Mouse (Mus musculus) hindbrain, embryonic 16.5 days (tissue): ENCODE measurements around the gene Sema4d. TPM values are rescaled to one million over a fixed set of nuclear protein-coding genes. Genes with fewer than 3 reads are reported as not detected.

Experiments
- ATAC-seq: fragments of 200-750 bp; cut with Nextera tagmentation; 2 replicates; pipeline ENCODE4 v1.8.0; 2017; ENCODE audit warnings: moderate TSS enrichment, moderate library complexity
- H3K27ac ChIP-seq: fragments of 300-500 bp; sonication (generic); 2 replicates; pipeline ENCODE4 v1.5.1; 2014; ENCODE audit warnings: low read depth, mild to moderate bottlenecking, control low read depth, low read length, moderate library complexity
- H3K27me3 ChIP-seq: fragments of 300-500 bp; sonication (generic); replicated peaks from 2 replicates; pipeline ENCODE4 v1.6.1; 2014; ENCODE audit warnings: low read length; ENCODE audit not compliant: control insufficient read depth, insufficient read depth
- H3K36me3 ChIP-seq: fragments of 300-500 bp; sonication (generic); 2 replicates; pipeline ENCODE4 v1.6.1; 2014; ENCODE audit warnings: mild to moderate bottlenecking, low read length, moderate library complexity, mixed read lengths; ENCODE audit not compliant: control insufficient read depth, insufficient read depth
- H3K4me1 ChIP-seq: fragments of 300-500 bp; sonication (generic); 2 replicates; pipeline ENCODE4 v1.6.1; 2014; ENCODE audit warnings: low read depth, low read length; ENCODE audit not compliant: control insufficient read depth, insufficient read depth
- H3K4me2 ChIP-seq: fragments of 300-500 bp; sonication (generic); 2 replicates; pipeline ENCODE4 v1.6.1; 2014; ENCODE audit warnings: mild to moderate bottlenecking, low read length, control low read depth, moderate library complexity
- H3K4me3 ChIP-seq: fragments of 300-500 bp; sonication (generic); 2 replicates; pipeline ENCODE4 v1.5.1; 2014; ENCODE audit warnings: mild to moderate bottlenecking, low read length, control low read depth, moderate library complexity
- H3K9ac ChIP-seq: fragments of 300-500 bp; sonication (generic); 2 replicates; pipeline ENCODE4 v1.6.1; 2014; ENCODE audit warnings: low read depth, mild to moderate bottlenecking, control low read depth, low read length, moderate library complexity
- H3K9me3 ChIP-seq: fragments of 300-500 bp; sonication (generic); 2 replicates; pipeline ENCODE4 v1.6.1; 2014; ENCODE audit warnings: mild to moderate bottlenecking, low read length, moderate library complexity; ENCODE audit not compliant: control insufficient read depth
- WGBS: fragments of 180-500 bp; shearing (Covaris S2); extraction: QIAGEN DNeasy Blood & Tissue Kit; methylation state at CpG from one replicate; pipeline ENCODE4 v1.1.7; 2014; 5-methylcytosine and 5-hydroxymethylcytosine counted together
- polyA plus RNA-seq: library from polyadenylated mRNA; unstranded; fragments of >200 nt; fragmentation: Nextera tagmentation; extraction: Ambion mirVana; gene quantifications from 2 replicates; pipeline ENCODE4 v1.2.1, GENCODE M21; 2015

Sema4d gene
- polyA plus RNA-seq, 1 experiment from 2014 or later = 14.3 TPM

GRCm38 (mm10) chr13:51651408-51652064, 142.0 kb downstream of the Sema4d start, which contains the start of gene Secisbp2:
Gene Secisbp2 (plus strand): TSS chr13:51651697.
- Histone ChIP-seq H3K36me3 (peaks cover 6% of the 10 kb centered on the region; the same call in 1 of the 2 replicates), H3K27ac (peak within 1 kb of the TSS; percentile 93), H3K4me2 (peak within 1 kb of the TSS; percentile 72), H3K4me1 (peaks cover 15% of the 10 kb centered on the region), H3K27me3 (no peaks in the 10 kb centered on the region), H3K4me3 (peak within 1 kb of the TSS; percentile 84), H3K9ac (peak within 1 kb of the TSS; percentile 91), H3K9me3 (no peaks in the 10 kb centered on the region)
- WGBS = 0% methylated on average over 69 of the region's 69 CpGs
- ATAC-seq = peak; percentile 98

GRCm38 (mm10) chr13:51649740-51650139, 143.8 kb downstream of the Sema4d start:
- Histone ChIP-seq H3K4me2 (no peak overlapping the region), H3K4me1 (peaks cover 17% of the 10 kb centered on the region), H3K9ac (no peak overlapping the region), H3K36me3 (0 out of 2 replicates have a peak, but pooled peaks cover 4% of the 10 kb centered on the region), H3K27me3 (no peaks in the 10 kb centered on the region), H3K9me3 (no peaks in the 10 kb centered on the region), H3K27ac (no peak overlapping the region), H3K4me3 (no peak overlapping the region)
- no peak for ATAC-seq
- WGBS = 77% methylated on average over 1 of the region's 1 CpGs

GRCm38 (mm10) chr13:51648237-51648636, 145.3 kb downstream of the Sema4d start:
- H3K9ac ChIP-seq = no peak overlapping the region
- H3K4me3 ChIP-seq = no peak overlapping the region
- ATAC-seq = no peak
- H3K4me1 ChIP-seq = peaks cover 17% of the 10 kb centered on the region
- no peaks in the 10 kb centered on the region for H3K9me3 ChIP-seq
- H3K27me3 ChIP-seq = no peaks in the 10 kb centered on the region
- no peak overlapping the region for H3K27ac ChIP-seq
- 90% methylated on average over 4 of the region's 4 CpGs for WGBS
- no peak overlapping the region for H3K4me2 ChIP-seq
- H3K36me3 ChIP-seq = no peaks in the 10 kb centered on the region

- no peaks in the 10 kb centered on the region for H3K9me3 ChIP-seq
- 95% methylated on average over 3 of the region's 3 CpGs for WGBS
- H3K27ac ChIP-seq = no peak overlapping the region
- H3K4me3 ChIP-seq = no peak overlapping the region
- no peak overlapping the region; the same call in 1 of the 2 replicates for H3K4me2 ChIP-seq
- peaks cover 17% of the 10 kb centered on the region for H3K4me1 ChIP-seq
- H3K36me3 ChIP-seq = no peaks in the 10 kb centered on the region
- ATAC-seq = no peak
- H3K27me3 ChIP-seq = no peaks in the 10 kb centered on the region
- H3K9ac ChIP-seq = no peak overlapping the region
Observed at GRCm38 (mm10) chr13:51647770-51648169, 145.8 kb downstream of the Sema4d start.

- Histone ChIP-seq H3K27ac (no peak overlapping the region), H3K27me3 (no peaks in the 10 kb centered on the region)
Observed at GRCm38 (mm10) chr13:51646362-51647027, 147.1 kb downstream of the Sema4d start.

GRCm38 (mm10) chr13:51645872-51646271, 147.7 kb downstream of the Sema4d start:
- ATAC-seq = no peak
- Histone ChIP-seq H3K27me3 (no peaks in the 10 kb centered on the region), H3K9ac (peak overlapping the region; percentile 57), H3K27ac (no peak overlapping the region), H3K9me3 (no peaks in the 10 kb centered on the region), H3K36me3 (no peaks in the 10 kb centered on the region), H3K4me1 (peaks cover 7% of the 10 kb centered on the region), H3K4me2 (peak overlapping the region; percentile 94), H3K4me3 (peak overlapping the region; percentile 72)
- 0% methylated on average over 7 of the region's 7 CpGs for WGBS

More at GRCm38 (mm10) chr13:51646362-51647027, 147.1 kb downstream of the Sema4d start:
- Histone ChIP-seq H3K9ac (no peak overlapping the region), H3K9me3 (no peaks in the 10 kb centered on the region), H3K4me1 (peaks cover 10% of the 10 kb centered on the region), H3K4me2 (peak overlapping the region; percentile 94), H3K4me3 (peak overlapping the region; percentile 72), H3K36me3 (no peaks in the 10 kb centered on the region)
- 21% methylated on average over 3 of the region's 3 CpGs for WGBS
- no peak for ATAC-seq

GRCm38 (mm10) chr13:51644829-51645789, 148.4 kb downstream of the Sema4d start, which contains the start of gene Cks2:
Gene Cks2 (plus strand): TSS chr13:51645232.
- peaks cover 5% of the 10 kb centered on the region for H3K4me1 ChIP-seq
- peak within 1 kb of the TSS; percentile 94 for H3K4me2 ChIP-seq
- no peaks in the 10 kb centered on the region for H3K36me3 ChIP-seq
- under 1% methylated on average over 83 of the region's 83 CpGs for WGBS
- H3K27ac ChIP-seq = peak within 1 kb of the TSS; percentile 74
- no peaks in the 10 kb centered on the region for H3K27me3 ChIP-seq
- ATAC-seq = peak; percentile 99
- peak within 1 kb of the TSS; percentile 82 for H3K9ac ChIP-seq
- H3K4me3 ChIP-seq = peak within 1 kb of the TSS; percentile 72
- H3K9me3 ChIP-seq = no peaks in the 10 kb centered on the region

GRCm38 (mm10) chr13:51643924-51644828, 149.4 kb downstream of the Sema4d start:
- no peaks in the 10 kb centered on the region for H3K9me3 ChIP-seq
- H3K4me3 ChIP-seq = peak overlapping the region; percentile 72
- ATAC-seq = peak; percentile 12
- H3K36me3 ChIP-seq = no peaks in the 10 kb centered on the region
- peak overlapping the region; percentile 82 for H3K9ac ChIP-seq
- no peaks in the 10 kb centered on the region for H3K27me3 ChIP-seq
- peak overlapping the region; percentile 74 for H3K27ac ChIP-seq
- H3K4me2 ChIP-seq = peak overlapping the region; percentile 71
- H3K4me1 ChIP-seq = peaks cover 5% of the 10 kb centered on the region
- 49% methylated on average over 20 of the region's 20 CpGs for WGBS
